Mouse (Mus musculus) embryonic facial prominence, embryonic 14.5 days (tissue): Measurements from ENCODE around the gene Gm853. TPM values are rescaled to one million over a fixed set of nuclear protein-coding genes. Genes with fewer than 3 reads are reported as not detected.

Source experiments
- ATAC-seq: fragments of 200-750 bp; cut with Nextera tagmentation; 2 replicates; pipeline ENCODE4 v1.8.0; 2017; ENCODE audit warnings: low read depth, moderate number of reproducible peaks, moderate TSS enrichment
- DNase-seq: peaks from one replicate; pipeline ENCODE4 v3.0.0-alpha.2; 2015; ENCODE audit warnings: low spot score
- H3K27ac ChIP-seq: fragments of 300-500 bp; sonication (generic); replicated peaks from 2 replicates; pipeline ENCODE4 v1.5.1; 2014; ENCODE audit warnings: low read depth, mild to moderate bottlenecking, low read length, moderate library complexity
- H3K27me3 ChIP-seq: fragments of 300-500 bp; sonication (generic); replicated peaks from 2 replicates; pipeline ENCODE4 v1.6.1; 2014; ENCODE audit warnings: low read length; ENCODE audit not compliant: control insufficient read depth, insufficient read depth
- H3K36me3 ChIP-seq: fragments of 300-500 bp; sonication (generic); 2 replicates; pipeline ENCODE4 v1.6.1; 2014; ENCODE audit warnings: low read length, mixed read lengths; ENCODE audit not compliant: control insufficient read depth, insufficient read depth
- H3K4me1 ChIP-seq: fragments of 300-500 bp; sonication (generic); 2 replicates; pipeline ENCODE4 v1.6.1; 2014; ENCODE audit warnings: antibody characterized with exemption, low read length; ENCODE audit not compliant: control insufficient read depth, insufficient read depth
- H3K4me2 ChIP-seq: fragments of 300-500 bp; sonication (generic); 2 replicates; pipeline ENCODE4 v1.6.1; 2014; ENCODE audit warnings: low read depth, mild to moderate bottlenecking, low read length, moderate library complexity, mixed read lengths
- H3K4me3 ChIP-seq: fragments of 300-500 bp; sonication (generic); 2 replicates; pipeline ENCODE4 v1.5.1; 2014; ENCODE audit warnings: low read depth, mild to moderate bottlenecking, low read length
- H3K9ac ChIP-seq: fragments of 300-500 bp; sonication (generic); 2 replicates; pipeline ENCODE4 v1.6.1; 2014; ENCODE audit warnings: low read depth, mild to moderate bottlenecking, low read length, moderate library complexity, mixed read lengths
- H3K9me3 ChIP-seq: fragments of 300-500 bp; sonication (generic); 2 replicates; pipeline ENCODE4 v1.6.1; 2016; ENCODE audit warnings: low read length; ENCODE audit not compliant: control insufficient read depth
- WGBS: fragments of 180-500 bp; shearing (Covaris S2); extraction: QIAGEN DNeasy Blood & Tissue Kit; methylation state at CpG from one replicate; pipeline ENCODE4 v1.1.7; 2014; 5-methylcytosine and 5-hydroxymethylcytosine counted together
- polyA plus RNA-seq: library from polyadenylated mRNA; unstranded; fragments of >200 nt; fragmentation: Nextera tagmentation; extraction: Ambion mirVana; gene quantifications from 2 replicates; pipeline ENCODE4 v1.2.1, GENCODE M21; 2014

The Gm853 gene
- polyA plus RNA-seq, 1 experiment from 2014 or later = not detected

DNA sequence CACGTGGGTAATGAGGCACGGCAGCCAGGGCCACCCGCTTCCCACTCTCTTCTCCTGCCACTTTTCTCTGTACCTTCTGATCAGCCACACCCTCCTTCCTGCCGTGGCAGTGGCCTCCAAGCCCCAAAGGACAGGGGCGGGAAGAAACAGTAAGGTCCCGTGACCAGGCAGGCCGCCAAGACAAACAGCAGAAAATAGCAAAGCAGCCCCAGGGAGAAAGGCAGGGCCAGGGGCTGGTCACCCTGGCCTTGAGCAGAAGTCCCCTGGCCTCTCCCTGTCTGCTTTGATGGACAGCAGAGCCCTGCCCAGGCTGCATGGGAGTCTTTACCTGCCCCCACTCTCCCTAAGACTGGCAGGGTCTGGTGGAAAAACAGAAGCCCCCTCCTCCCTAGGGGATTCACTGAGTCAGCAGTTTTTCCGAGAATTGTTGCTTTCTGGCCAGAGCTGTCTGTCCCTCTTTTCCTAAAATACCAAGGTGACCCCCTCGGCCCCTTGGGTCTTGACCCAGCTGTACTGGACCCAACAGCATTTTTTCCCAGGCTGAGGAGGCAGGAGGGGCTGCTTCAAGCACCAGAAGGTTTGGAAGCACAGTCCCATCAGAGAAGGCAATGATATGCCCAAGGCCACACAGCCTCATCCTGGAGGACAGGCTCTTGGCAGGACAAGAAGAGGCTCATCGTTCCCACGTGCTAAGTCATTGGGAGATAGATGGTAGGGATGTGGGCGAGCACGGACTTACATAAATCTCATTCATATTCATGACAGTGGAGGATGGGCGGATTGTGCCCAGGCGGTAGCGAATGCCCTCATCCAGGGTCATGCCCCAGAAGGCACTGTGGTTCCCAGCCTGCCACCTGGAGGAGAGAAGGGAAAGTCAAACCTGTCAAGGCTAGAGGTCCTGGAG lies 53.7 kb downstream of the Gm853 start:
- ATAC-seq (peak; percentile 35; the same call in 1 of the 2 replicates), DNase-seq (peak; percentile 80)
- Histone ChIP-seq H3K9ac (0 out of 2 replicates have a peak overlapping the region, but pooled peaks have one; percentile 17), H3K4me1 (peaks cover 35% of the 10 kb centered on the region), H3K4me3 (no peak overlapping the region), H3K36me3 (no peaks in the 10 kb centered on the region), H3K4me2 (peak overlapping the region; percentile 34; the same call in 1 of the 2 replicates), H3K27me3 (peaks cover 4% of the 10 kb centered on the region; the same call in 1 of the 2 replicates), H3K27ac (no peak overlapping the region), H3K9me3 (no peaks in the 10 kb centered on the region)
- WGBS = 28% methylated on average over 15 of the region's 16 CpGs

GRCm38 (mm10) chr4:130167814-130168213 lies 54.4 kb downstream of the Gm853 start:
- 47% methylated on average over 9 of the region's 9 CpGs for WGBS
- DNase-seq (no peak), ATAC-seq (peak; percentile 1; the same call in 1 of the 2 replicates)
- H3K27me3 ChIP-seq = no peaks in the 10 kb centered on the region; the same call in 1 of the 2 replicates
- H3K4me1 ChIP-seq = peaks cover 41% of the 10 kb centered on the region
- no peaks in the 10 kb centered on the region for H3K9me3 ChIP-seq
- 0 out of 2 replicates have a peak overlapping the region, but pooled peaks have one; percentile 17 for H3K9ac ChIP-seq
- H3K27ac ChIP-seq = no peak overlapping the region
- H3K4me3 ChIP-seq = no peak overlapping the region
- H3K36me3 ChIP-seq = no peaks in the 10 kb centered on the region
- H3K4me2 ChIP-seq = peak overlapping the region; percentile 34

DNA sequence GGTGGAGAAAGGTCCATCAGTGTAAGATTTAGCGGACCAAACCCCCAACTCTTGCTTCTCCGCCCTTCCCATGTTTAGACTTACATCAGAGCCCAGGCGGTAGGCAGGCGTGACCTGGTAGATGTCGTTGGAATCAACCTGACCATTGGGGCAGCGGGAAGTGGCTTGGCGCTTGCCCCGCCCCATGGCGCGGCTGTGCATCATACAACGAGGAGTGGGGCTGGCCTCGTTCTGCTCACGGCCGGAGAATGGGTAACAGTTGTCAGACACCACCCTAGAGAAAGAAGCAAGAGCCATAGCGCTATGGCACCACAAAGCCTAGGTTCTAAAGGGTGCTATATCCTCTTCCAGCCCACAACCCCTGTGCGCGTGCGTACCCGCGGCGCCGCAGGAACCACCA lies 54.9 kb downstream of the Gm853 start:
- Histone ChIP-seq H3K4me2 (peak overlapping the region; percentile 34), H3K9me3 (no peaks in the 10 kb centered on the region), H3K9ac (no peak overlapping the region; the same call in 1 of the 2 replicates), H3K27me3 (no peaks in the 10 kb centered on the region; the same call in 1 of the 2 replicates), H3K36me3 (no peaks in the 10 kb centered on the region), H3K4me1 (peaks cover 38% of the 10 kb centered on the region), H3K4me3 (no peak overlapping the region), H3K27ac (no peak overlapping the region)
- 64% methylated on average over 22 of the region's 22 CpGs for WGBS
- ATAC-seq = no peak
- DNase-seq = no peak

DNA sequence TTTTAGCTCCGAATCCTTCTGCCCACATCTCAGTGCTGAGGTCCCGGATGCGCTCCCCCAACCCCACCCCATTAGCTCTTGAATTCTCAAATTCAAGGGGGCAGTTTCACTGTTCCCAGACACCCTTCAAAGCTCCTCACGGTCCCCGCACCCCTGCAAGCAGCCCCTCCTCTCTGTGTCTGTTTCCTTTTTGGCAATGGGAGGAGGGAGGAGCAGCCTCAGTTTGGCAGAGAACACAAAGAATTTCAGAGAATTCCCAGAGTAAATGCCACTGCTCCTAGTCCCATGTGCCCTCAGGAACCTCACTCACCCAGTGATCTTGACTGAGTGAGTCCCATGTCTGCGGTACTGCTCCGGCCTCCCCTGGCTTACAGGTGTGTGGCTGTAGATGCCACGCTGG lies 55.6 kb downstream of the Gm853 start:
- Histone ChIP-seq H3K27me3 (peaks cover 5% of the 10 kb centered on the region), H3K4me3 (no peak overlapping the region), H3K4me1 (peaks cover 35% of the 10 kb centered on the region), H3K9ac (peak overlapping the region; percentile 32; the same call in 1 of the 2 replicates), H3K36me3 (no peaks in the 10 kb centered on the region), H3K9me3 (no peaks in the 10 kb centered on the region), H3K4me2 (0 out of 2 replicates have a peak overlapping the region, but pooled peaks have one; percentile 5), H3K27ac (no peak overlapping the region; the same call in 1 of the 2 replicates)
- 56% methylated on average over 8 of the region's 8 CpGs for WGBS
- ATAC-seq (no peak), DNase-seq (no peak)

DNA sequence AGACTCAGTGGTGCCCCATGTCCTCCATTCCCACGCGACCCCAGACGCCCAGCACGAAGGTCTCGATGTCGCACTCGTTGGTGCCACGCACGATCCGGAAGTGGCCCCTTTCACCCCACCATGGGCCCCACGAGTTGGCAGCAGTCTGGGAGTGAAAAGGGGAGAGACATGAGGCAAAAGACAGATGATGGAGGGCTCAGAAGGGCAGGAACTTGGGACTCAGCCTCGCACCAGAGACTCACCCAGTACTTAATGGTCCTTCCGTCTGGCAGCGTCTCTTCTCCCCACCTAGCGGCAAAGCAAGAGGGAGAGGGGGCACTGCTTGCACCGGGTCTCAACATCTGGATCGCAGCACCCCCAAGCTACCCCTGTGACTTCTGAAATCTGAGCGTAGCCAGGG lies 56.1 kb downstream of the Gm853 start:
- DNase-seq = no peak
- Histone ChIP-seq H3K9ac (0 out of 2 replicates have a peak overlapping the region, but pooled peaks have one; percentile 27), H3K27me3 (peaks cover 8% of the 10 kb centered on the region), H3K9me3 (no peaks in the 10 kb centered on the region), H3K4me1 (peaks cover 35% of the 10 kb centered on the region), H3K4me3 (no peak overlapping the region), H3K36me3 (no peaks in the 10 kb centered on the region), H3K4me2 (peak overlapping the region; percentile 5; the same call in 1 of the 2 replicates), H3K27ac (no peak overlapping the region)
- ATAC-seq = no peak
- WGBS = 66% methylated on average over 16 of the region's 18 CpGs

- Histone ChIP-seq H3K4me3 (no peak overlapping the region), H3K27ac (no peak overlapping the region), H3K27me3 (peaks cover 8% of the 10 kb centered on the region), H3K9me3 (no peaks in the 10 kb centered on the region), H3K9ac (no peak overlapping the region), H3K4me1 (peaks cover 35% of the 10 kb centered on the region), H3K36me3 (no peaks in the 10 kb centered on the region), H3K4me2 (no peak overlapping the region)
- ATAC-seq = no peak
- WGBS = 84% methylated on average over 6 of the region's 6 CpGs
- no peak for DNase-seq
These were observed 58.1 kb downstream of the Gm853 start for GRCm38 (mm10) chr4:130164121-130164520.

GRCm38 (mm10) chr4:130163391-130163861 lies 58.8 kb downstream of the Gm853 start:
- Histone ChIP-seq H3K36me3 (no peaks in the 10 kb centered on the region), H3K4me3 (no peak overlapping the region; the same call in 1 of the 2 replicates), H3K27me3 (peaks cover 8% of the 10 kb centered on the region), H3K9ac (peak overlapping the region; percentile 46), H3K4me2 (peak overlapping the region; percentile 44), H3K4me1 (peaks cover 35% of the 10 kb centered on the region), H3K27ac (no peak overlapping the region), H3K9me3 (no peaks in the 10 kb centered on the region)
- DNase-seq = no peak
- 11% methylated on average over 14 of the region's 20 CpGs for WGBS
- ATAC-seq = peak; percentile 15; the same call in 1 of the 2 replicates

GRCm38 (mm10) chr4:130161349-130161748 lies 60.9 kb downstream of the Gm853 start:
- Histone ChIP-seq H3K27me3 (peaks cover 8% of the 10 kb centered on the region), H3K9me3 (no peaks in the 10 kb centered on the region), H3K9ac (no peak overlapping the region), H3K4me3 (no peak overlapping the region), H3K4me1 (peaks cover 14% of the 10 kb centered on the region), H3K27ac (no peak overlapping the region), H3K4me2 (no peak overlapping the region), H3K36me3 (no peaks in the 10 kb centered on the region)
- WGBS = 28% methylated on average over 4 of the region's 4 CpGs
- DNase-seq (no peak), ATAC-seq (no peak)
